Mouse (Mus musculus) mouse trophoblast stem cell (cell line): ENCODE results near the gene Gadd45gip1.

Experiments
- in situ Hi-C, 2 experiments: fragments of 300-500 bp; cut with MseI, MboI; formaldehyde crosslinking; loops; 2 replicates in 1 of 2; 3 replicates in 1 of 2; pipeline ENCODE4 v1.15.1; 2025

Gene Gadd45gip1

GRCm38 (mm10) chr8:84797256-84797797, 34.0 kb upstream of the Gadd45gip1 start:
- in situ Hi-C loops, result no loop called here

- in situ Hi-C loops, result no loop called here
Measured at GRCm38 (mm10) chr8:84797971-84798370, 33.4 kb upstream of the Gadd45gip1 start.

GRCm38 (mm10) chr8:84798446-84799135, 32.7 kb upstream of the Gadd45gip1 start:
- in situ Hi-C loops, result no loop called here

GRCm38 (mm10) chr8:84799136-84799931, 32.0 kb upstream of the Gadd45gip1 start:
- in situ Hi-C loops, result no loop called here

- in situ Hi-C loops, result no loop called here
Measured at GRCm38 (mm10) chr8:84799999-84800831, 31.1 kb upstream of the Gadd45gip1 start, which contains the start of gene Nfix. Gene Nfix, minus strand, starts transcription at chr8:84800344.

GRCm38 (mm10) chr8:84806031-84806430, 25.3 kb upstream of the Gadd45gip1 start:
- in situ Hi-C loops, result no loop called here

- in situ Hi-C loops, result no loop called here
Measured at GRCm38 (mm10) chr8:84809109-84809940, 22.0 kb upstream of the Gadd45gip1 start.

GRCm38 (mm10) chr8:84809941-84810280, 21.4 kb upstream of the Gadd45gip1 start:
- in situ Hi-C loops, result loop anchor here (5.0 kb wide), 2 partner anchors 48 to 103 kb away; no protein-coding TSS in a partner anchor

- in situ Hi-C loops, result loop anchor here (5.0 kb wide), 2 partner anchors 49 to 104 kb away; no protein-coding TSS in a partner anchor
Measured at GRCm38 (mm10) chr8:84810896-84811295, 20.4 kb upstream of the Gadd45gip1 start.

GRCm38 (mm10) chr8:84811303-84811702, 20.0 kb upstream of the Gadd45gip1 start:
- in situ Hi-C loops, result loop anchor here (5.0 kb wide), 2 partner anchors 49 to 104 kb away; no protein-coding TSS in a partner anchor

GRCm38 (mm10) chr8:84813059-84813458, 18.3 kb upstream of the Gadd45gip1 start:
- in situ Hi-C loops, result loop anchor here (5.0 kb wide), 2 partner anchors 51 to 106 kb away; no protein-coding TSS in a partner anchor

GRCm38 (mm10) chr8:84813830-84814229, 17.5 kb upstream of the Gadd45gip1 start:
- in situ Hi-C loops, result loop anchor here (5.0 kb wide), 2 partner anchors 52 to 107 kb away; no protein-coding TSS in a partner anchor

- in situ Hi-C loops, result loop anchor here (5.0 kb wide), 2 partner anchors 52 to 107 kb away; no protein-coding TSS in a partner anchor
Measured at GRCm38 (mm10) chr8:84814240-84814554, 17.1 kb upstream of the Gadd45gip1 start.

- in situ Hi-C loops, result loop anchor here (5.0 kb wide), 2 partner anchors 52 to 107 kb away; no protein-coding TSS in a partner anchor
Measured at GRCm38 (mm10) chr8:84814555-84815441, 16.5 kb upstream of the Gadd45gip1 start.

- in situ Hi-C loops, result no loop called here
Measured at GRCm38 (mm10) chr8:84815547-84815946, 15.8 kb upstream of the Gadd45gip1 start.

GRCm38 (mm10) chr8:84816117-84816516, 15.2 kb upstream of the Gadd45gip1 start:
- in situ Hi-C loops, result no loop called here

- in situ Hi-C loops, result no loop called here
Measured at GRCm38 (mm10) chr8:84822723-84823122, 8.6 kb upstream of the Gadd45gip1 start, which contains the start of gene Dand5. Gene Dand5, minus strand, starts transcription at chr8:84822823.

GRCm38 (mm10) chr8:84823653-84824052, 7.7 kb upstream of the Gadd45gip1 start:
- in situ Hi-C loops, result no loop called here

- in situ Hi-C loops, result no loop called here
Measured at GRCm38 (mm10) chr8:84825636-84826035, 5.7 kb upstream of the Gadd45gip1 start.
